Mouse (Mus musculus) spleen, adult 2 months (tissue): ENCODE measurements around the gene Spa17.

Experiments used
- CTCF ChIP-seq: fragments of 200-500 bp; IDR thresholded peaks from 2 replicates; pipeline ENCODE4 v1.5.1; 2011; ENCODE audit warnings: mild to moderate bottlenecking, inconsistent platforms; ENCODE audit not compliant: insufficient read depth, insufficient read length, insufficient replicate concordance; ENCODE audit errors: extremely low read depth
- POLR2A ChIP-seq: fragments of 200-500 bp; IDR thresholded peaks from 2 replicates; pipeline ENCODE4 v1.6.1; 2011; ENCODE audit warnings: low read depth, low read length, inconsistent platforms

DNA sequence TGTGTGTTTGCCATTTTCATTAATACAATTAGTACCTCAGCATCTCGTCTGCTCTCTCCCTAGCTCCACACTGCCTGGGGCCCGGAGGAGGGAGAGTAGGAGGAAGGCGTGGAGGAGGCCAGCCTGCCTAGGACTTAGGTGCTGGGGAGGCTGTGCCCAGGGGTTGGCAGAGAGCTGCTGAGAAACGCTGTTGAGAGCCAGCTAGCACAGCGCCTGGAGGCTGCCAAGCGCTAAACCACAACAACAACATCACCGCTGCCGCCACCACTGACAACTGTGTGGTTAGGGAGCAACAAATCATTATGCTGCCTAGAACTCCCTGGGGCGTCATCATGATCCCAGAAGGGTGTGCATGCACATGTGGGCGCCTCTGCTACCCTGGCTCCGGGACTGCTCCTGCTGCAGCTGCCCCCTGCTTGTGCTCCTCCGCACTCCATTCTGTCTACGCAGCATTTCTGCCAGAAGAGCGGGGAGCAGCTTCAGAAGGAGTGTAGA lies 37.0 kb downstream of the Spa17 start:
- TF ChIP-seq CTCF (no peak), POLR2A (no peak)
